Comparison of ENCODE assay signal across 10 mouse cellular contexts in the genomic region with DNA sequence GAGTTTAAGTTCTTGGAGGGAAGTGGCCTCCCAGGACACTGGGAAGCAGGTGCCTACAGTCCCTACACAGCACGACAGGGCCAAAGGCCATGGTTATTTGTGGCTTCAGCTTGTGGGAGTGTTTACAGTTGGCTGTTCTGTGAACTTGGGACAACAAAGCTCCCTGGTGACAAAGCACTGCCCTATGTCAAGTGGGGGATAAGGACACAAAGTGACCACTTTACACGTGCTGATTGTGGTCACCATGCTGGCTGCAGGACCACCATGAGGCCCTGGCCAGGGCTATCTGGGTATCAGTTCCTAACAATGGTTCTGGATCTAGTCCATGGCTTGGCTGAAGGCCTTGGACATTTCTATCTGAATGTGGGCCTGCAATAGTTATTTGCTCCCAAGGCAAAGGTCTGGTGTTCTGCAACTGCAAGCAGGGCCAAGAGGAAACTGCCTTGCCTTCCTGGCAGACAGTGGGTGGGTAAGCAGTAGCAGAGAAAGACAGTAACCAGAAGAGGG. TPM values are rescaled to one million over a fixed set of nuclear protein-coding genes. Genes with fewer than 3 reads are reported as not detected.
DNase-seq lines count a peak whose midpoint lies in the region; ATAC-seq and TF ChIP-seq lines count a peak whose summit lies in the region.
"Had no signal": no experiment of that assay in that cellular context is flagged by ENCODE, and none has a peak within 500 bp of the region (broad histone marks: within the 10 kb centered on the region; RNA-seq: fewer than 3 reads in every experiment).

No protein-coding gene starts in this region.

- 25% methylated on average over 2 of the region's 2 CpGs for WGBS in heart, embryonic 16.5 days
- WGBS in liver, embryonic 14.5 days (ENCODE audit: insufficient replicate concordance) = 35% methylated on average over 2 of the region's 2 CpGs
- 53% methylated on average over 2 of the region's 2 CpGs for WGBS in limb, embryonic 10.5 days

- DNase-seq in ovary, adult 18-20 months (ENCODE audit: low spot score) = peak; percentile 20
- no peak for DNase-seq in ovary, postnatal 10 days (ENCODE audit: low spot score)
- peak in 1 of 3 experiments; percentile 27 for DNase-seq in liver, embryonic 14.5 days (ENCODE audit: low read depth in 3 of 3, low spot score in 3 of 3)
- DNase-seq in yolk sac, embryonic 10.5 days (ENCODE audit: low spot score) = peak; percentile 70
- DNase-seq in limb, embryonic 10.5 days (ENCODE audit: low spot score) = no peak
- DNase-seq in urinary bladder, postnatal 14 days (ENCODE audit: low spot score) = no peak

- H3K9ac ChIP-seq in heart, embryonic 16.5 days (ENCODE audit: low read length) = no peak overlapping the region
- no peak overlapping the region for H3K9ac ChIP-seq in liver, embryonic 14.5 days (replicated peaks)
- H3K9ac ChIP-seq: embryonic facial prominence, embryonic 12.5 days; lung, embryonic 15.5 days had no signal

- no peak overlapping the region for H3K4me3 ChIP-seq in heart, embryonic 16.5 days (ENCODE audit: low read length)
- no peak overlapping the region for H3K4me3 ChIP-seq in liver, embryonic 14.5 days (ENCODE audit: insufficient read depth in 1 of 2, low read depth in 2 of 2, low read length in 2 of 2)
- no peak overlapping the region for H3K4me3 ChIP-seq in limb, embryonic 10.5 days
- H3K4me3 ChIP-seq: embryonic facial prominence, embryonic 12.5 days; lung, embryonic 15.5 days had no signal

- peak; percentile 69 for ATAC-seq in heart, embryonic 16.5 days (replicated peaks; ENCODE audit: extremely low read depth, insufficient read depth, low FRiP score)
- peak; percentile 47; the same call in 1 of the 2 replicates for ATAC-seq in liver, embryonic 14.5 days (ENCODE audit: insufficient read depth)

- H3K4me2 ChIP-seq in heart, embryonic 16.5 days (ENCODE audit: low read depth, low read length) = no peak overlapping the region
- H3K4me2 ChIP-seq in liver, embryonic 14.5 days (ENCODE audit: low read depth) = no peak overlapping the region
- H3K4me2 ChIP-seq: embryonic facial prominence, embryonic 12.5 days; lung, embryonic 15.5 days had no signal

- H3K27ac ChIP-seq in heart, embryonic 16.5 days (ENCODE audit: low read length) = peak overlapping the region; percentile 69
- peak overlapping the region; percentile 35 for H3K27ac ChIP-seq in liver, embryonic 14.5 days
- H3K27ac ChIP-seq in limb, embryonic 10.5 days = no peak overlapping the region
- H3K27ac ChIP-seq: embryonic facial prominence, embryonic 12.5 days; lung, embryonic 15.5 days had no signal

- peaks cover 23% of the 10 kb centered on the region for H3K4me1 ChIP-seq in heart, embryonic 16.5 days (ENCODE audit: control insufficient read depth, insufficient read depth, low read length)
- H3K4me1 ChIP-seq in liver, embryonic 14.5 days (replicated peaks; ENCODE audit: control insufficient read depth in 2 of 2, insufficient read depth in 2 of 2, low read length in 1 of 2) = peaks cover 0 to 15% of the 10 kb centered on the region in 2 experiments; a peak in 2 of 4 replicates
- 0 out of 2 replicates have a peak, but pooled peaks cover 9% of the 10 kb centered on the region for H3K4me1 ChIP-seq in limb, embryonic 10.5 days

- no peaks in the 10 kb centered on the region for H3K27me3 ChIP-seq in heart, embryonic 16.5 days (ENCODE audit: control insufficient read depth, insufficient read depth, low read length)
- H3K27me3 ChIP-seq in liver, embryonic 14.5 days (ENCODE audit: control insufficient read depth, insufficient read depth, low read length) = no peaks in the 10 kb centered on the region
- H3K27me3 ChIP-seq in limb, embryonic 10.5 days (ENCODE audit: low read depth, poor library complexity, severe bottlenecking) = peaks cover 6% of the 10 kb centered on the region; the same call in 1 of the 2 replicates
- H3K27me3 ChIP-seq: embryonic facial prominence, embryonic 12.5 days; lung, embryonic 15.5 days had no signal

- no peak for TF ChIP-seq EP300 in liver, embryonic 14.5 days (IDR thresholded peaks at IDR 0.05; ENCODE audit: low read depth)

- TF ChIP-seq CTCF in liver, embryonic 14.5 days (IDR thresholded peaks at IDR 0.05; ENCODE audit: low read depth) = no peak

- peaks cover 14% of the 10 kb centered on the region for H3K36me3 ChIP-seq in heart, embryonic 16.5 days (ENCODE audit: control insufficient read depth, insufficient read depth)
- H3K36me3 ChIP-seq in liver, embryonic 14.5 days (replicated peaks; ENCODE audit: control insufficient read depth, insufficient read depth, low read depth) = peaks cover 14% of the 10 kb centered on the region
- peaks cover 29% of the 10 kb centered on the region for H3K36me3 ChIP-seq in limb, embryonic 10.5 days

- H3K9me3 ChIP-seq in heart, embryonic 16.5 days (replicated peaks; ENCODE audit: control insufficient read depth, low read length) = no peaks in the 10 kb centered on the region
- H3K9me3 ChIP-seq in liver, embryonic 14.5 days (ENCODE audit: control insufficient read depth, low read length) = no peaks in the 10 kb centered on the region
- no peaks in the 10 kb centered on the region for H3K9me3 ChIP-seq in limb, embryonic 10.5 days (replicated peaks)
- H3K9me3 ChIP-seq: embryonic facial prominence, embryonic 12.5 days; lung, embryonic 15.5 days had no signal

RNA-seq across cellular contexts. Expression of a gene that starts 8.5 kb away (rescaled TPM):
- polyA plus RNA-seq in heart, embryonic 16.5 days (2015; fragmentation: Nextera tagmentation; extraction: Ambion mirVana) = 0.14 TPM in 1 of 2 replicates, not detected in the other
- 0.58 and 0.64 TPM in 2 replicates for polyA plus RNA-seq in liver, embryonic 14.5 days (2012; rRNA removed)
- 0.57 and 0.72 TPM in 2 replicates for polyA plus RNA-seq in liver, embryonic 14.5 days (2014; fragmentation: Nextera tagmentation; extraction: Ambion mirVana)
- polyA plus RNA-seq in limb, embryonic 10.5 days (2016; fragmentation: Nextera tagmentation; extraction: Ambion mirVana) = 0.13 and 0.36 TPM in 2 replicates
- polyA plus RNA-seq: neural tube, embryonic 11.5 days had no signal

RNA-seq across cellular contexts. Expression of a gene that starts 26.2 kb away (rescaled TPM):
- 43.1 and 52.7 TPM in 2 replicates for polyA plus RNA-seq in heart, embryonic 16.5 days (2015; fragmentation: Nextera tagmentation; extraction: Ambion mirVana)
- 17.6 and 23.1 TPM in 2 replicates for polyA plus RNA-seq in liver, embryonic 14.5 days (2012; rRNA removed)
- 24.3 and 25.3 TPM in 2 replicates for polyA plus RNA-seq in liver, embryonic 14.5 days (2014; fragmentation: Nextera tagmentation; extraction: Ambion mirVana)
- 83.2 and 85.7 TPM in 2 replicates for polyA plus RNA-seq in limb, embryonic 10.5 days (2016; fragmentation: Nextera tagmentation; extraction: Ambion mirVana)

RNA-seq across cellular contexts. Expression of a gene that starts 43.0 kb away (rescaled TPM):
- 21.0 and 28.4 TPM in 2 replicates for polyA plus RNA-seq in heart, embryonic 16.5 days (2015; fragmentation: Nextera tagmentation; extraction: Ambion mirVana)
- polyA plus RNA-seq in liver, embryonic 14.5 days (2012; rRNA removed) = 3.5 and 4.4 TPM in 2 replicates
- polyA plus RNA-seq in liver, embryonic 14.5 days (2014; fragmentation: Nextera tagmentation; extraction: Ambion mirVana) = 3.8 and 4.0 TPM in 2 replicates
- 26.2 and 28.1 TPM in 2 replicates for polyA plus RNA-seq in limb, embryonic 10.5 days (2016; fragmentation: Nextera tagmentation; extraction: Ambion mirVana)

RNA-seq across cellular contexts. Expression of a gene that starts 49.3 kb away (rescaled TPM):
- 12.9 and 13.4 TPM in 2 replicates for polyA plus RNA-seq in heart, embryonic 16.5 days (2015; fragmentation: Nextera tagmentation; extraction: Ambion mirVana)
- 6.2 and 6.4 TPM in 2 replicates for polyA plus RNA-seq in liver, embryonic 14.5 days (2012; rRNA removed)
- 6.1 and 7.7 TPM in 2 replicates for polyA plus RNA-seq in liver, embryonic 14.5 days (2014; fragmentation: Nextera tagmentation; extraction: Ambion mirVana)
- 10.9 and 11.4 TPM in 2 replicates for polyA plus RNA-seq in limb, embryonic 10.5 days (2016; fragmentation: Nextera tagmentation; extraction: Ambion mirVana)

Comparison
In these comparisons a context has a peak if more than half of its experiments do, and no peak if none do; other contexts are left out.
1. DNase-seq: peak in ovary, adult 18-20 months (single experiment) and yolk sac, embryonic 10.5 days (single experiment); none in ovary, postnatal 10 days (single experiment), limb, embryonic 10.5 days (single experiment) and urinary bladder, postnatal 14 days (single experiment).